Mouse (Mus musculus) thymus, postnatal 4 days (tissue): ENCODE results near the gene Gmnn.

ENCODE experiments used
- DNase-seq: peaks from one replicate; pipeline ENCODE4 v3.0.0; 2021

The Gmnn gene

GRCm38 (mm10) chr13:24760351-24760870, 1.3 kb downstream of the Gmnn start:
- no peak for DNase-seq

DNA sequence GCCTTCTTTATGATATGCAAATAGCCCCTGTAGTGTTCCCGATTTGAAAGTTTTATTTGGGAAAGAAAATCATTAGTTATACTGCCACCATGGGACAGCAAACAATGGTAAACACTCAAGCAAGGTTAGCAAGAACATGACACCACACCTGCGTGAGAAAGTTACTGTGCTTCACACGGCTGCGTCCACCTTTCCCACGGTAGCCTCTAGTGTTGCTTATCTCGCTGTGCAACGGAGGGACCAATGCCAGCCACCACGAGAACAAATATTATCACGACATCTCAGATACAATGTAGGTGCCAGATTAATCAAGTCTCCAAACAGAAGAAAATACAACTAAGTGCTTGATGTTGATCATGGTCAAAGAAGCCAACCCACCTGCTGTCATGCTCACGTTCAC, 2.3 kb downstream of the Gmnn start:
- no peak for DNase-seq

GRCm38 (mm10) chr13:24757820-24758564, 3.7 kb downstream of the Gmnn start:
- no peak for DNase-seq

- DNase-seq = no peak
Observed at GRCm38 (mm10) chr13:24756756-24757155, 5.0 kb downstream of the Gmnn start.

DNA sequence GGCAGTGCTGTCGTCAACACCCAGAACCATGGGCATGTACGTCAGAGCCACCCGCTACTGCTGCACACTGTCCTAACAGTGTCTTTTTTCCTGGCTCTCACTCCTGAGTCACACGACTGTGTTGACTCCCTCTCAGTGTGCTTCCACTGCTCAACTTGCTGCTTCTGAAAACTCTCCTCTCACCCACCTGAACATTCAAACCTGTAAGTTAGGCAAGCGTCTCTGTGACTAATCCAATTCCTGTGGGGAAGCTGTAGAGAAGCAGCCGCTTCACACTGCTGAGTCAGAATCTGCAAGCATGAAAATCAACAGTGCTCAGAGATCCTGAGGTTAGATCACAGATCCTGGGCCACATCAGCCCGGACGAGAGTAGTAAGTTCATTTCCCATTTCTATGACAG, 10.3 kb downstream of the Gmnn start:
- no peak for DNase-seq

GRCm38 (mm10) chr13:24750807-24751206, 10.9 kb downstream of the Gmnn start:
- DNase-seq = no peak

DNA sequence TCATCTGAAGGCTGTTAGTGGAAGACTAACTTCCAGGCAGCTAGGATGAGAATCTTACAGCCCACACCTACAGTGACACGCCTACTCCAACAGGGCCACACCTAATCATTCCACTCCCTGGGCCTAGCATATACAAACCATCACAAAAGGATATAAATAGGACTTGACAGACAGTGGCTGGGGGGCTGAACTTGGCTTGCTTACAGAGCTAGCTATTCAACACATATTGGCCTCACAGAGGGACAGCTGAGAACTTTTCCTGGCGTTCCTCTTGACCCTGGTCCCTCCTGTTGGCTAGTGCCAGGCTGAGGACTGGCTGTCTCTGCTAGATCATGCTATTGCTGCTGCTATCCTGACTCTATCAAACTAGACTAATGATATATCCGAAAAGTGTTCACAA, 13.9 kb downstream of the Gmnn start:
- no peak for DNase-seq

- no peak for DNase-seq
Observed at GRCm38 (mm10) chr13:24741028-24741427, 20.7 kb downstream of the Gmnn start, which contains the start of gene Armh2. Gene Armh2 (plus strand): TSS chr13:24741232.

GRCm38 (mm10) chr13:24735608-24736131, 26.1 kb downstream of the Gmnn start:
- no peak for DNase-seq

- DNase-seq = no peak
Observed at GRCm38 (mm10) chr13:24734502-24734901, 27.2 kb downstream of the Gmnn start.

GRCm38 (mm10) chr13:24729128-24729527, 32.6 kb downstream of the Gmnn start:
- no peak for DNase-seq

GRCm38 (mm10) chr13:24724395-24724759, 37.3 kb downstream of the Gmnn start:
- no peak for DNase-seq

DNA sequence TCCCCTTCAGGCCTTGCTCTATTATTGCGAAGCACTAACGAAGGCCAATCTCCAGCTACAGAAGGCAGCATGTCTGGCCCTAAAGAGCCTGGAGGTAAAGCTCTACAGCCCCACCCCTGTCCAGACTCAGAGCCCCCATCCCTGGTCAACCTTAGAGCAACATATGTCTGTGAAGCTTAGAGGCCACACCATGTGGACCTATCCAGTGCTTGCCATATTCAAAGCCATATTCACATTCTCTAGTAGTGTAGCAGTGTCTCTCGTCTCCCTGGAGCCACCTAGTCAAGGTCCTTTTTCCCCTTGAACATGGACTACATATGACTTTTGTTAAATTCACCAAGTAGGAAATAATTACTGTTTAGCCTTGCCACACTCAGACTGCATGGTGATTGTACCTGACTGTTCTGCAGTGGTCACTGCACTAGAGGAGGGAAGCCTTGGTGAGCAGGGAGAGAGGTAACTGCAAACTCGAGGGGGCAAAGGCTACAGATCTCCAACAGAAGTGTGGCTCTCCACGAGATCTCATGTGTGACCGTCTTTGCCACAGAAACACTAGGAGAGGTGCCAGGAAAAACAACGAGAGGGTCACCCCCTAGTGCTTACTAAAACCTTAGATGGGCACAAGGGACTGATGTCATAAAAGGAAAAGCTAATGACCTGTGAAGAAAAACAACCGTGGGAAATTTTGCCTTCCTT, 37.9 kb downstream of the Gmnn start:
- no peak for DNase-seq

DNA sequence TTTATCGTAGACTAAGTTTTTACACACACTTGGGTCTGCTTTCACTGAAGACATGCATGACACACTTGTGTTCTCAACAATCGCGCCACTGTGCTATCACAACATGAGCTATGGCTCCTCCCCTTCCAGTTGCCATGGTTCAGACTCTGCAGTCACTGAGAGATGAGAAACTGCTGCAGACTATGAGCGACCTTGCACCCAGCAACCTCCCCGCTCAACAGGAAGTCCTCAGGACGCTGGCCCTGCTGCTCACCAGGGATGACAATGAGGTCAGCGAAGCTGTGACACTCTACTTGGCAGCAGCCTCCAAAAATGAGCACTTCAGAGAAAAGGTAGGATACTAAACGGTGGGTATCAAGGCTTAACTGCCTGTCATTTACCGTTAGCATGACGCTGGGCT, 40.2 kb downstream of the Gmnn start:
- no peak for DNase-seq

GRCm38 (mm10) chr13:24717677-24718076, 44.0 kb downstream of the Gmnn start:
- no peak for DNase-seq

- DNase-seq = no peak
Observed at GRCm38 (mm10) chr13:24716441-24716840, 45.3 kb downstream of the Gmnn start.

GRCm38 (mm10) chr13:24715601-24716000, 46.1 kb downstream of the Gmnn start:
- no peak for DNase-seq

DNA sequence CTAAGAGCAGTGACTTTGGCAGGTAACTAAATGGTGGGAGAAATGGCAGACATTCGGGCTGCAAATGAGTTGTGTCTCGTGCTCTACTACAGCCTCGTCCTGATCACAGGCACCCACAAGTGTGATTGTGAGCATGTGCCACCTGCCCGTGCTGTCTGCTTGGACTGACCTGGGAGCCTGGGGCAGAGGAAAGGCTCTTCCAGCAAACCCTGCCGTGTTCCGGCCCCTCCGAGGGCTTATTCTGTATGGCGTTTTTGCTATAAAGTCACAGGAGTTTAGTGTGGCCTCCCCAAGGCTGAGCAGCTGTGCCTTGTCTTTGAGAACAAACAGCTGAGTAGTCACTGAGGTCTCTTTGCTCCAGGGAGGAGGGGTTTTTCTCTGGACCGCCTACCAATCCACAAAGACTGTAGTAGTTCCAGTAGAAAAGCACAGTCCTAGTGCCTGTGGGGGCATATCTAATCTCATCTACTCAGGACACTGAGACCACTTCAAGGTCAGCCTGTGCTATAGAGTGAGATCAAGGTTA, 47.3 kb downstream of the Gmnn start:
- no peak for DNase-seq

- DNase-seq = peak; percentile 93
Observed at GRCm38 (mm10) chr13:24713434-24714000, 48.2 kb downstream of the Gmnn start.

- no peak for DNase-seq
Observed at GRCm38 (mm10) chr13:24712581-24713130, 49.1 kb downstream of the Gmnn start.

DNA sequence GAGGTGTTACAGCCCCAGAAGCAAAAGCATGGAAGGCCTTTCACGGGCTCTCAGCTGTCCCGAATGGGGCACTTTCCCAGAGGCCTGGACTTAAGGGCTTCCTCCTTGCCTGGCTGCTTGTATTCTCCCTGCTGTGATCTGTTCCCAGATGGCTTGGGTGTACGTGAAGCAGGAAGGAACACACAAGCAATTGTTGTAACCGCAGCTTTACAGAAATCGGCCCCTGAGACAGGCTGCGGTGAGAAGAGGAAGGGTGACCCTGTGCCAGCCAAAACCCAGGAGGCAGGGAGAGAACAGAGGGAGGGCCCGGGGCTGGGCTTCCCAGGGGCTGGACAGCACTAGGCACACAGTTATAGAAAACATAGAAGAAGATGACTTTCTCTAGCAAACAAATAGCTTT, 50.8 kb downstream of the Gmnn start:
- DNase-seq = peak; percentile 22

DNA sequence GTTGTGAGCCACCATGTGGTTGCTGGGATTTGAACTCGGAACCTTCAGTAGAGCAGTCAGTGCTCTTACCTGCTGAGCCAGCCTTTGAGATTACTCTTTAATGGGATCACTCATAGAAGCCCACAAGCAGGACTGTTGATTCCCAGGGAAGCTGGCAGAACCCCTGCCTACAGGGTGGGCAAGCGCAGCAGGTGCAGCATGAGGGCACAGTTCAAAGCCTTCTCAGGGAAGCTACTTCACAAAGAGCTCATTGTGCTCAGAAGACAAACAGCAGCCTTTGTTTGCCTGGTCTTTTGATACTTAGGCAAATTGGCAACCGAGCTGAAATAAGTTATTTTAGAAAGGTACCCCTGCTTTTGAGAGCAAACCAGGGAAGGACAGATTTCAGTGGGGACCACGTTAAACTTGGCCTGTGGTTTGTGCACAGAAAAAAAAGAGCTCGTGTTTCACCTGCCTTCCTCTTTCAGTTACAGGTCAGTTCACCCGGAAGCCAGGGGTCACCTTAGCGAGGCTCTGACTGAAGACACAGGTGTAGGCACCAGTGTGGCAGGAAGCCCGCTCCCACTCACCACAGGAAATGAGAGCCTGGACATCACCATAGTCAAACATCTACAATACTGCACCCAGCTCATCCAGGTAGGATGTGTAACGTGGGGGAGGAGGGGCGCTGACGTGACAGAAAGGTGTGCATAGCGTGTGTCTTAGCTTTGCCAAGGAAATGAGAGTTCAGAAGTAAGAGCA, 51.9 kb downstream of the Gmnn start:
- DNase-seq = peak; percentile 59
